Mouse (Mus musculus) thymus, adult 2 months (tissue): ENCODE measurements around the gene Cpm.

Source experiments
- CTCF ChIP-seq: fragments of 200-500 bp; IDR thresholded peaks from 2 replicates; pipeline ENCODE4 v1.5.1; 2012; ENCODE audit warnings: mild to moderate bottlenecking, control low read depth, low read length, moderate library complexity, borderline replicate concordance; ENCODE audit not compliant: control insufficient read depth, poor library complexity, insufficient read depth; ENCODE audit errors: extremely low read depth
- POLR2A ChIP-seq: fragments of 200-500 bp; IDR thresholded peaks from 2 replicates; pipeline ENCODE4 v1.6.1; 2012; ENCODE audit warnings: mild to moderate bottlenecking, low read length, control low read depth, moderate library complexity; ENCODE audit not compliant: control insufficient read depth, poor library complexity, insufficient read depth; ENCODE audit errors: extremely low read depth

GRCm38 (mm10) chr10:117727518-117728110, 98.3 kb downstream of the Cpm start:
- TF ChIP-seq CTCF (no peak), POLR2A (no peak)
